Mouse (Mus musculus) heart, postnatal 14 days (tissue): Measurements from ENCODE around the gene Jkamp. TPM values are rescaled to one million over a fixed set of nuclear protein-coding genes. Genes with fewer than 3 reads are reported as not detected.

ENCODE experiments used
- DNase-seq, 2 experiments: peaks; one replicate each; pipeline ENCODE4 v3.0.0; 2021 to 2022
- intact Hi-C: fragments of 180-260 bp; cut with DNase I; formaldehyde crosslinking; loops from one replicate; pipeline ENCODE4 v1.15.1; 2025
- microRNA-seq, 2 experiments: library from miRNA; unstranded; fragments of <30 nt; microRNA quantifications; one replicate each; pipeline ENCODE4 v1.2.0; 2021 to 2022
- total RNA-seq, 2 experiments: library from RNA; stranded (reverse); gene quantifications; 2 replicates each; pipeline ENCODE4 v1.2.3; 2021

Gene Jkamp
- total RNA-seq, 2 experiments from 2014 or later = 24.5 to 26.4 TPM

- DNase-seq = peak in 1 of 2 experiments; percentile 70
Observed at GRCm38 (mm10) chr12:72084261-72085023, 947 bp upstream of the Jkamp start.

GRCm38 (mm10) chr12:72085024-72085328 is 413 bp upstream of the Jkamp start:
- no peak for DNase-seq
- intact Hi-C loops = loop anchor here (10.0 kb wide), 1 partner anchor 450 kb away; the partner anchor contains the start of gene Pcnx4

More at GRCm38 (mm10) chr12:72084261-72085023, 947 bp upstream of the Jkamp start:
- intact Hi-C loops = loop anchor here (10.0 kb wide), 1 partner anchor 450 kb away; the partner anchor contains the start of gene Pcnx4

DNA sequence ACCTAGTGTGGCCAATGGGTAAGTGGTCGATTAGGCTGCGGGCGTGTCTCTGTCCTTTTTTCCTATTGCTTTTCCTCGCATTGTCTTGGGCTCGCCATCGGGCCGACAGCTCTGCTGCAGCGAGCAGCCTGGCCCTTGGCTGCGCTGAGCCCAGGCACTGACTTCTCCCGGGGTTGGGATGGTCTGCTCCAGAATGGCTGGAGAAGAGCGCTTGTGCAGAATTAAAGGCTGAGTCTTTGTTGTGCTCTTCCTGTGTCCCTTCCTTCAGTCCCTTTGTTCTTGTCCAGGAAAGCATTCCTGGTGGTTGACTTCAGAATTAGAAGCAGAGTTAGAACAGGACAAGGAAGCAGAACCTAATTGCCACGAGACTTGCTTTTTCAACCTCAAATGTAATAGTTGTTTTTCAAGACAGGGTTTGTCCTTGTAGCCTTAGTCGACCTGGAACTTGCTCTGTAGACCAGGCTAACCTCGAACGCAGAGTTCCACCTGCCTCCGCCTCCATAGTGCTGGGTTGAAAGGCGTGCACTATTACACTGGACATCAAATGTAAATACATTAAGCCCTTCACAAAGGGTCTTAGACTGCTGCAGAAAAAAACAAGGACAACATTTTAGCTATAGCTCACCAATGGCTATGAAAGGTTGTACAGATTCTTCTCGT is 907 bp downstream of the Jkamp start:
- peak in 1 of 2 experiments; percentile 12 for DNase-seq
- intact Hi-C loops = loop anchor here (10.0 kb wide), 1 partner anchor 449 kb away; the partner anchor contains the start of gene Pcnx4

- DNase-seq = no peak
- intact Hi-C loops = loop anchor here (10.0 kb wide), 1 partner anchor 445 kb away; the partner anchor contains the start of gene Pcnx4
Observed at GRCm38 (mm10) chr12:72089802-72090201, 4.4 kb downstream of the Jkamp start.

GRCm38 (mm10) chr12:72096966-72097365 is 11.6 kb downstream of the Jkamp start:
- intact Hi-C loops = no loop called here

DNA sequence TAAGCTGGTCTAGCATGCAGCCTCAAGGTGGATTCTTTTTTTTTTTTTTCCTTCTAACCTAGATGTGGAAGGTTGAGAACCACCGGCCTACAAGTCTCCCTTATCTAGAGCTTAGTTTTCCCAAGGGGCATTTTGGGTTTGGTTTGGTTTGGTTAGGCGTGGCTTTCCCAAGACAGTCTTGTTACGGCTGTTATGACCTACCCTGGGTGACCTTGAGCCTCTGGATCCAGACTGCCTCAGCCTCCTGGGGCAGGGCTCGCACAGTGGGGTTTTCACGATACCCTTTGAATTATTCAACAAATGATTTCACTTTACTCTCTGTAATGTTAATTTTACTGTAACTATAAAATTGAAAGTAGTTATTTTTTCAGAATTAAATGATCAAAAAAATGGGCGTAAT is 17.4 kb downstream of the Jkamp start:
- intact Hi-C loops = no loop called here

More at GRCm38 (mm10) chr12:72096966-72097365, 11.6 kb downstream of the Jkamp start:
- no peak for DNase-seq

GRCm38 (mm10) chr12:72104027-72104426 is 18.6 kb downstream of the Jkamp start:
- DNase-seq = no peak
- intact Hi-C loops = loop anchor here (2.0 kb wide), 2 partner anchors 139 to 323 kb away; no protein-coding TSS in a partner anchor

More for the DNA sequence above, 17.4 kb downstream of the Jkamp start:
- DNase-seq = no peak

DNA sequence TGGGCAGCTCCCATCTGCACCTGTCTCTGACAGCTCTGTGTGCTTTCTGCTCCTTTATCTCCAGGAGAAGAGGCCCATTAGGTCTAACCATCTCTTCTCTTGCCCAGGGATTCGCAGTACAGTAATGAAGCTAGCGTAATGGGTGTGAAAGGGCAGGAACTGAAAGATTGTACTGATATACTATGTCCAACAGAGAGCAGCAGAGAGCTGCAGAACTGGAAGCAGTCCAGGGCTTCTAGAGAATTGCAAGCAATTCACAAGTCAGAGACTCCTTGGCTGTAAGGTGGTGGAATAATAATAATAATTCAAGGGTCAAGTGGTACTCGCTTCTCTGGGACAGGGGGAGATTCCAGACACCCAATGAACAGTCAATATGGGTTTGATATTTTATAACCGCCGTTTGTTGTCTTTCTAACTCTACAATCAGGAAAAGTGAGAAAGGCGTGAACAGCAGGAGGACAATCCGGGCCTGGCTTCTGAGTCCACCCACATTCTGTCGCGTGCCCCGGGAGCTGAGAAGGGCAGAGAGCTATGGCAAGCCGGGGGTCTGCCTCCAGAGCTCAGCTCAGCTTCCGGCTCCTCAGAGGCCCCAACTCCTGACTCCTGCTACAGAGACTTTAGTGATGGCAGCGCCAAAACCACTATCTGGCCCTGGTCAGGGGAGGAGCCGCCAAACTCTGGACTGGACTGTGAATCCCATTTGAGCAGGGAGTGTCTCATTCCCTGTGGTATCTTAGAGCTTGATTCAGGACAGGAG is 19.3 kb downstream of the Jkamp start:
- peak; percentile 67 to 78 for DNase-seq
- intact Hi-C loops = loop anchor here (2.0 kb wide), 2 partner anchors 138 to 322 kb away; no protein-coding TSS in a partner anchor

DNA sequence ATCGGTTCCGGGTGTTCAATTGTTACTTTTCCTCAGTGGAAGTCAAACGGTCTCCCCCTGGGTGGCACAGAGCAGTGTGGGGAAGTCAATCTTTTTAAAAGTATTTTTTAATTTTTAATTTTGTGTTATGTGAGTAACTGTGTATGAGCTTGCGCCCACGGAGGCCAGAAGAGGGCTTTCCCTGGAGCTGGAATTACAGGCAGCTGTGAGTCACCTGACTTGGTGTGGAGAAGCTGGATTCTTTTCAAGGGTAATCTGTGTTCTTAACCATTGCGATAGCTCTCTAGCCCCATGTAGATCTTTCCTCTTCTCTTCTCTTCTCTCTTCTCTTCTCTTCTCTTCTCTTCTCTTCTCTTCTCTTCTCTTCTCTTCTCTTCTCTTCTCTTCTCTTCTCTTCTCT is 29.7 kb downstream of the Jkamp start:
- intact Hi-C loops = no loop called here
- DNase-seq = peak; percentile 16 to 19

GRCm38 (mm10) chr12:72115686-72116345 is 30.4 kb downstream of the Jkamp start:
- peak in 1 of 2 experiments; percentile 10 for DNase-seq
- intact Hi-C loops = no loop called here

DNA sequence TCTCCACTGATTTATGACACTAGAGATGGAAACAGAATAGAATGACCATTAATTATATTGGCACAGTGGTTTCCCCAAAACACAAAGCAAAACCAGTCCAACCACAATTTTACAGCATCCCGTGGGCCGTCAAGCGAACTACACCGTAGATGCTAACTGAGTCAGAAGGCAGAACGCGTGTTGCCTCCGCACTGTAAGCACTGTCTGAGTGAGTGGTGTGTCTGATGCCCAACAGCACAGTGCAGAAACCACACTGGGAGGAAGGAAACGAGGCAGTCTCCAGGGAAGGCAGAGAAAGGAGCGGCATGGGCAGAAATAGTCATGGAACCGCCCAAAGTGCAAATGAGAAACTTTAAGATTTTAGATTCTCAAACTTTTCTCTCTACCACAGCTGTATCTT is 43.8 kb downstream of the Jkamp start:
- no peak for DNase-seq
- intact Hi-C loops = no loop called here

- intact Hi-C loops = no loop called here
- DNase-seq = no peak
Observed at GRCm38 (mm10) chr12:72150786-72151185, 65.4 kb downstream of the Jkamp start.

Small RNA genes within 50 kb of the gene (microRNA-seq; reads per million reads assigned to microRNA genes)
- gene Gm24466 = 0 reads per million in 2 experiments

Other genes starting within 250 kb of the Jkamp start
- under 1 TPM; 0.48 to 0.61 TPM for gene Gpr135, start 14.5 kb upstream of the Jkamp start, total RNA-seq
- 1 to 10 TPM; 8.3 to 8.6 TPM for gene L3hypdh, start 150 bp upstream of the Jkamp start, total RNA-seq
- not detected for gene Ccdc175, start 99.4 kb downstream of the Jkamp start, total RNA-seq